In genomic region chr2:106694567-106694885, GRCm38 (mm10) we compare ENCODE assay signal across 9 mouse cellular contexts. TPM values are rescaled to one million over a fixed set of nuclear protein-coding genes. Genes with fewer than 3 reads are reported as not detected.
DNase-seq lines count a peak whose midpoint lies in the region; ATAC-seq and TF ChIP-seq lines count a peak whose summit lies in the region.
"Had no signal": no experiment of that assay in that cellular context is flagged by ENCODE, and none has a peak within 500 bp of the region (broad histone marks: within the 10 kb centered on the region; RNA-seq: fewer than 3 reads in every experiment).

No protein-coding gene starts in this region.

- no peak for TF ChIP-seq CTCF in heart, adult 2 months (IDR thresholded peaks at IDR 0.05)
- TF ChIP-seq CTCF in testis, adult 2 months (IDR thresholded peaks at IDR 0.05; ENCODE audit: control insufficient read depth, insufficient read depth, insufficient replicate concordance, low read depth, low read length) = no peak

- H3K36me3 ChIP-seq in heart, adult 2 months (ENCODE audit: control insufficient read depth, insufficient read depth, low read length) = no peaks in the 10 kb centered on the region
- H3K36me3 ChIP-seq in testis, adult 2 months (ENCODE audit: control insufficient read depth, insufficient read depth, low read length) = no peaks in the 10 kb centered on the region
- H3K36me3 ChIP-seq in liver, embryonic 12.5 days = no peaks in the 10 kb centered on the region

- H3K27me3 ChIP-seq in heart, adult 2 months (ENCODE audit: control insufficient read depth, insufficient read depth, low read length) = no peaks in the 10 kb centered on the region
- H3K27me3 ChIP-seq in testis, adult 2 months (ENCODE audit: control insufficient read depth, insufficient read depth, low read length) = peaks cover 3% of the 10 kb centered on the region; the same call in 1 of the 2 replicates
- H3K27me3 ChIP-seq in liver, embryonic 12.5 days (replicated peaks) = peaks cover 69% of the 10 kb centered on the region

- no peaks in the 10 kb centered on the region for H3K9me3 ChIP-seq in liver, embryonic 12.5 days (replicated peaks)

- peak overlapping the region; percentile 90 for H3K27ac ChIP-seq in heart, adult 2 months
- no peak overlapping the region for H3K27ac ChIP-seq in testis, adult 2 months (ENCODE audit: control insufficient read depth, insufficient read depth, low read depth, low read length)
- H3K27ac ChIP-seq in liver, embryonic 12.5 days = peak overlapping the region; percentile 68; the same call in 1 of the 2 replicates

- no peak for ATAC-seq in liver, embryonic 12.5 days

- peak overlapping the region; percentile 60 for H3K9ac ChIP-seq in heart, adult 2 months (ENCODE audit: low read depth, low read length)
- peak overlapping the region; percentile 67; the same call in 1 of the 2 replicates for H3K9ac ChIP-seq in liver, embryonic 12.5 days

- intact Hi-C loops in heart, adult 2 months (cut with DNase I) = loop anchor here (2.0 to 10.0 kb wide), 3 partner anchors 42 to 263 kb away; no protein-coding TSS in a partner anchor
- intact Hi-C loops in left cerebral cortex, postnatal 14 days (cut with DNase I) = loop anchor here (2.0 to 10.0 kb wide), 3 partner anchors 180 to 340 kb away; no protein-coding TSS in a partner anchor

- DNase-seq in heart, adult 2 months = no peak
- DNase-seq in heart, adult 18-20 months = no peak
- DNase-seq in testis, postnatal 10 days (ENCODE audit: low spot score) = no peak
- DNase-seq in frontal cortex, adult 2 months (ENCODE audit: extremely low spot score in 1 of 2, low spot score in 1 of 2) = no peak
- DNase-seq in left cerebral cortex, postnatal 14 days (ENCODE audit: low spot score in 2 of 2) = no peak
- no peak for DNase-seq in right cerebral cortex, adult 2 months (ENCODE audit: low spot score in 2 of 2)
- DNase-seq: B cell, adult 2 months had no signal

- H3K4me1 ChIP-seq in heart, adult 2 months (ENCODE audit: control insufficient read depth, insufficient read depth, low read length) = no peaks in the 10 kb centered on the region
- H3K4me1 ChIP-seq in testis, adult 2 months (ENCODE audit: control insufficient read depth, insufficient read depth, low read length) = peaks cover 14% of the 10 kb centered on the region
- peaks cover 17% of the 10 kb centered on the region; the same call in 1 of the 2 replicates for H3K4me1 ChIP-seq in liver, embryonic 12.5 days

- peak overlapping the region; percentile 84 for H3K4me3 ChIP-seq in heart, adult 2 months
- H3K4me3 ChIP-seq in testis, adult 2 months (ENCODE audit: control insufficient read depth, low read depth, low read length) = peak overlapping the region; percentile 75
- peak overlapping the region; percentile 64 for H3K4me3 ChIP-seq in liver, embryonic 12.5 days

- H3K4me2 ChIP-seq in liver, embryonic 12.5 days = peak overlapping the region; percentile 87

- 1% methylated on average over 10 of the region's 10 CpGs for WGBS in heart, adult 2 months
- under 1% methylated on average over 10 of the region's 10 CpGs for WGBS in liver, embryonic 12.5 days (ENCODE audit: insufficient replicate concordance)

- H3K79me2 ChIP-seq in heart, adult 2 months (replicated peaks; ENCODE audit: control insufficient read depth, insufficient read depth, low read length) = no peaks in the 10 kb centered on the region

- no peak for TF ChIP-seq POLR2A in heart, adult 2 months (IDR thresholded peaks at IDR 0.05; ENCODE audit: insufficient read depth, low read depth, low read length)
- TF ChIP-seq POLR2A in testis, adult 2 months (IDR thresholded peaks at IDR 0.05; ENCODE audit: control insufficient read depth, low read depth, low read length) = no peak

- no peak for TF ChIP-seq EP300 in heart, adult 2 months (IDR thresholded peaks at IDR 0.05; ENCODE audit: insufficient read depth, low read depth, low read length)

RNA-seq across cellular contexts. Expression of gene Mpped2, which starts 1.5 kb away (rescaled TPM):
- total RNA-seq in heart, adult 2 months (2021) = 10 to 100 TPM; 20.7 to 23.7 TPM
- 8.0 and 15.2 TPM in 2 replicates for polyA plus RNA-seq in heart, adult 2 months (2012; rRNA removed)
- 10 to 100 TPM; 18.1 to 18.9 TPM for total RNA-seq in heart, adult 18-20 months (2021)
- 0.61 and 0.88 TPM in 2 replicates for polyA plus RNA-seq in testis, adult 2 months (2012; rRNA removed)
- 5.3 and 6.7 TPM in 2 replicates for polyA plus RNA-seq in liver, embryonic 12.5 days (2016; fragmentation: Nextera tagmentation; extraction: Ambion mirVana)
- polyA plus RNA-seq in frontal cortex, adult 2 months (2012; rRNA removed) = 22.8 and 24.2 TPM in 2 replicates
- total RNA-seq in left cerebral cortex, postnatal 14 days (2021) = 10 to 100 TPM; 44.3 to 44.5 TPM
